Mouse (Mus musculus): ENCODE data around the gene Olfr2. TPM values are rescaled to one million over a fixed set of nuclear protein-coding genes. Genes with fewer than 3 reads are reported as not detected.
"Not testable (repeated sequence)": the region's sequence is repeated elsewhere in the genome, so short reads cannot be mapped to it uniquely, and the experiment has no call there.

The Olfr2 gene
- polyA plus RNA-seq, 1 experiment from 2014 or later: not detected

DNA sequence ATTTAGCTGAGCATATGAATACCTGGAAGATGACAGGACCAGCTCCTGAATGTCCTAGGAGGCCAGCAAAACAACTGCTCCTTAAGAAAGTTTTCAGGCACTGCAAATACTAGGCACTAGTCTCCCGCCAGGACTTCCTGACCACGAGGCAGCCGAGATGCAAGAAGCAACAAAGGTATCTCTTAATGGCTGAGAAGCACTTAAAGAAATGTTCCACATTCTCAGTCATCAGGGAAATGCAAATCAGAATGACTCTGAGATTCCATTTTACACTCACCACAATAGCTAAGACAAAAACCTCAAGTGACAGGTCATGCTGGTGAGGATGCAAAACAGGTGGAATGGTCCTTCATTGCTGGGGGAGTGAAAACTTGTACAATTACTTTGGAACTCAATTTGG, 20.6 kb downstream of the Olfr2 start:
- Histone ChIP-seq H3K9ac (ENCODE audit: low read length) (no peak overlapping the region), H3K9me3 (ENCODE audit: control insufficient read depth, low read length) (no peaks in the 10 kb centered on the region), H3K27ac (ENCODE audit: low read depth, low read length) (no peak overlapping the region), H3K4me1 (ENCODE audit: control insufficient read depth, insufficient read depth, low read length) (no peaks in the 10 kb centered on the region), H3K4me2 (no peak overlapping the region), H3K36me3 (ENCODE audit: control insufficient read depth, insufficient read depth, low read length) (no peaks in the 10 kb centered on the region), H3K27me3 (ENCODE audit: control insufficient read depth, insufficient read depth, low read length) (no peaks in the 10 kb centered on the region), H3K4me3 (ENCODE audit: low read depth, low read length) (no peak overlapping the region)
- DNase-seq (ENCODE audit: low spot score, missing footprints): no peak
- no peak for ATAC-seq (ENCODE audit: low FRiP score)
- 83% methylated on average over 3 of the region's 3 CpGs for WGBS

DNA sequence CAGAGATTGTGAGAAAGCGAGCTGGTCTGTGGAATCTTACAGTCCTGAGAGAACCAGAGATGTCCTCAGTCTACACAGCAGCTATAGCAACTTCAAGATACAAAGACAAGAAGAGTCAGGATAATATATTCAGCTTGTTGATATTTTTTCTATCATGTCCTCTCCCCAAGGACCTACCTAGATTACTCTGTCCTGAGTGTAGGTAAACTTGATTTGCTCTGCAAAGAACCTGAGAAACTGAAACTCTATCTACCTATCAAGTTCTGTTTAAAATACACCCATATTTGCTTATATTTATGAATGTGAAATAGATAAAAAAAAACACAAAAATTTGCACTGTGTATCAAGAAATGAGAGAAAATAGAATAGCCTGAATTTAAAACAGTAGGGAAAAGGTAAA, 30.5 kb downstream of the Olfr2 start, which contains the start of gene Olfr711:
Gene Olfr711, minus strand, starts transcription at position 101 of the 400 bp plus-strand sequence.
- no peak within 1 kb of the TSS for H3K9ac ChIP-seq (ENCODE audit: low read length)
- H3K9me3 ChIP-seq (ENCODE audit: control insufficient read depth, low read length): no peaks in the 10 kb centered on the region
- H3K27me3 ChIP-seq (ENCODE audit: control insufficient read depth, insufficient read depth, low read length): no peaks in the 10 kb centered on the region
- H3K27ac ChIP-seq (ENCODE audit: low read depth, low read length): no peak within 1 kb of the TSS
- no peak within 1 kb of the TSS for H3K4me3 ChIP-seq (ENCODE audit: low read depth, low read length)
- H3K4me1 ChIP-seq (ENCODE audit: control insufficient read depth, insufficient read depth, low read length): no peaks in the 10 kb centered on the region
- 60% methylated on average over 1 of the region's 1 CpGs for WGBS
- no peak within 1 kb of the TSS for H3K4me2 ChIP-seq
- ATAC-seq (ENCODE audit: low FRiP score) (no peak), DNase-seq (ENCODE audit: low spot score, missing footprints) (no peak)
- no peaks in the 10 kb centered on the region for H3K36me3 ChIP-seq (ENCODE audit: control insufficient read depth, insufficient read depth, low read length)

DNA sequence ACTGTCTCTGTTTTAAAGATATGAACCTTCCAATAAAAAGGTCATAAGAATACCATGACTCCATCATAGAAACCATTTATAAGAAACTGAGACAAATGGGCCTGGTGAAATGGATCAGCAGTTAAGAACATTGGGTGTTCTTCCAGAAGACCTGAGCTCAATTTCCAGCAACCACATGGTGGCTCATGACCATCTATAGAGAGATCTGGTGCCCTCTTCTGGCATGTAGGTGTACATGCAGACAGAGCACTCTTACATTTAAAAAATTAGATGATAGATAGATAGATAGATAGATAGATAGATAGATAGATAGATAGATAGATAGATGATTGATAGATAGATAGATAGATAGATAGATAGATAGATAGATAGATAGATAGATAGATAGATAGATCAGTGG, 38.4 kb downstream of the Olfr2 start:
- DNase-seq (ENCODE audit: low spot score, missing footprints); H3K36me3 ChIP-seq (ENCODE audit: control insufficient read depth, insufficient read depth, low read length); H3K9ac ChIP-seq (ENCODE audit: low read length); H3K27ac ChIP-seq (ENCODE audit: low read depth, low read length); H3K9me3 ChIP-seq (ENCODE audit: control insufficient read depth, low read length); ATAC-seq (ENCODE audit: low FRiP score); H3K4me1 ChIP-seq (ENCODE audit: control insufficient read depth, insufficient read depth, low read length); H3K4me2 ChIP-seq; H3K27me3 ChIP-seq (ENCODE audit: control insufficient read depth, insufficient read depth, low read length); H3K4me3 ChIP-seq (ENCODE audit: low read depth, low read length): not testable (repeated sequence)

DNA sequence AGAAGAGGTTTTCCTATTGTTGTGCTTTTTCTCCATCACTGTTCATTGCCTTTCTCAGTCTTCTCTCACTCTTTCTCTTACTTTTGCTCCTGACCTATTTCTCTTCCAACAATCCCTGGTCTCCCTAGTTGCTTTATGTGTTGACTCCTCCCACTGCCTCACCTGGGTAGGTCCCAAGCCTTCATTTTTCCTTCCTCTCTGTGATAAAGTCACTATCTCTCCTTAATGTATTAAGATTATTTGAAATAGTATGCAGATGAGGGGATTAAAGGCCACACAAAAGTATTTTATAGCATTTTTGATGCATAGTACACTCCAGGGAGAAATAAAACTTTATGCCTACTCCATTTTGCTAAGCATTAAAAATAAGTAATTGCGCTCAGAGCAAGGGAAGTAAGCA, 42.0 kb downstream of the Olfr2 start, which contains the start of gene Olfr6:
Gene Olfr6, minus strand, starts transcription at position 101 of the 400 bp plus-strand sequence.
- Histone ChIP-seq H3K4me3 (ENCODE audit: low read depth, low read length) (no peak within 1 kb of the TSS), H3K4me2 (no peak within 1 kb of the TSS), H3K9ac (ENCODE audit: low read length) (no peak within 1 kb of the TSS), H3K27me3 (ENCODE audit: control insufficient read depth, insufficient read depth, low read length) (no peaks in the 10 kb centered on the region), H3K4me1 (ENCODE audit: control insufficient read depth, insufficient read depth, low read length) (no peaks in the 10 kb centered on the region), H3K36me3 (ENCODE audit: control insufficient read depth, insufficient read depth, low read length) (no peaks in the 10 kb centered on the region), H3K9me3 (ENCODE audit: control insufficient read depth, low read length) (no peaks in the 10 kb centered on the region), H3K27ac (ENCODE audit: low read depth, low read length) (no peak within 1 kb of the TSS)
- 89% methylated on average over 1 of the region's 1 CpGs for WGBS
- ATAC-seq (ENCODE audit: low FRiP score) (no peak), DNase-seq (ENCODE audit: low spot score, missing footprints) (no peak)

DNA sequence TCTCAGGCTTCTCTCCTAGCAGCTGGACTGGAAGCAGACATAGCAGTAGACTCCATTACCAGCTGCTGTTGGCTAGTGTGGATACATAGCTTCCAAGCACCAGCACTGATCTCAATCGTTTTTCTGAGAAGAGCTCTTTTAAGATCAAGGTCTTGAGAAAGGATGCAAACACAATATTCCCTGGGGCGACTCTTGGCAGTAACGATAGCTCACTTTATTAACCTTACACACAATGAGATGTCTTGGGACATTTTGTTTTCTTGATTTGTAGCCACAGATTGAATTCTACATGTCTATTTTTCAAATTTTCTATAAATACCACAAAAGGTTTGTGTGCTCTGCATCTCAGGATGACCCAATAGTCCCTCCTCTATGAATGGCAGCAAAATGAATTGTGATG, 57.7 kb downstream of the Olfr2 start, which contains the start of gene Olfr710:
Gene Olfr710, minus strand, starts transcription at position 101 of the 400 bp plus-strand sequence.
- no peak for DNase-seq (ENCODE audit: low spot score, missing footprints)
- Histone ChIP-seq H3K4me1 (ENCODE audit: control insufficient read depth, insufficient read depth, low read length) (no peaks in the 10 kb centered on the region), H3K27me3 (ENCODE audit: control insufficient read depth, insufficient read depth, low read length) (no peaks in the 10 kb centered on the region), H3K9ac (ENCODE audit: low read length) (no peak within 1 kb of the TSS), H3K4me2 (no peak within 1 kb of the TSS), H3K9me3 (ENCODE audit: control insufficient read depth, low read length) (no peaks in the 10 kb centered on the region), H3K27ac (ENCODE audit: low read depth, low read length) (no peak within 1 kb of the TSS), H3K36me3 (ENCODE audit: control insufficient read depth, insufficient read depth, low read length) (no peaks in the 10 kb centered on the region), H3K4me3 (ENCODE audit: low read depth, low read length) (no peak within 1 kb of the TSS)
- WGBS: 71% methylated on average over 3 of the region's 3 CpGs
- ATAC-seq (ENCODE audit: low FRiP score): no peak

Other genes starting within 250 kb of the Olfr2 start
- not detected in 2 replicates for gene Olfr699, start 212.9 kb downstream of the Olfr2 start, polyA plus RNA-seq (2014; fragmentation: Nextera tagmentation; extraction: Ambion mirVana)
- not detected in 2 replicates for gene Olfr700, start 197.2 kb downstream of the Olfr2 start, polyA plus RNA-seq (2014; fragmentation: Nextera tagmentation; extraction: Ambion mirVana)
- not detected in 2 replicates for gene Olfr701, start 191.9 kb downstream of the Olfr2 start, polyA plus RNA-seq (2014; fragmentation: Nextera tagmentation; extraction: Ambion mirVana)
- not detected in 2 replicates for gene Olfr702, start 172.2 kb downstream of the Olfr2 start, polyA plus RNA-seq (2014; fragmentation: Nextera tagmentation; extraction: Ambion mirVana)
- gene Olfr703, start 162.7 kb downstream of the Olfr2 start, polyA plus RNA-seq (2014; fragmentation: Nextera tagmentation; extraction: Ambion mirVana): not detected in 2 replicates
- not detected in 2 replicates for gene Olfr704, start 142.9 kb downstream of the Olfr2 start, polyA plus RNA-seq (2014; fragmentation: Nextera tagmentation; extraction: Ambion mirVana)
- gene Olfr705, start 129.2 kb downstream of the Olfr2 start, polyA plus RNA-seq (2014; fragmentation: Nextera tagmentation; extraction: Ambion mirVana): not detected in 2 replicates
- not detected in 2 replicates for gene Olfr706, start 117.9 kb downstream of the Olfr2 start, polyA plus RNA-seq (2014; fragmentation: Nextera tagmentation; extraction: Ambion mirVana)
- not detected in 2 replicates for gene Olfr707, start 104.8 kb downstream of the Olfr2 start, polyA plus RNA-seq (2014; fragmentation: Nextera tagmentation; extraction: Ambion mirVana)
- not detected in 2 replicates for gene Olfr1532-ps1, start 98.1 kb downstream of the Olfr2 start, polyA plus RNA-seq (2014; fragmentation: Nextera tagmentation; extraction: Ambion mirVana)
- not detected in 2 replicates for gene Olfr709-ps1, start 73.9 kb downstream of the Olfr2 start, polyA plus RNA-seq (2014; fragmentation: Nextera tagmentation; extraction: Ambion mirVana)
- not detected in 2 replicates for gene Olfr710, start 57.8 kb downstream of the Olfr2 start, polyA plus RNA-seq (2014; fragmentation: Nextera tagmentation; extraction: Ambion mirVana)
- gene Olfr6, start 42.1 kb downstream of the Olfr2 start, polyA plus RNA-seq (2014; fragmentation: Nextera tagmentation; extraction: Ambion mirVana): not detected in 2 replicates
- not detected in 2 replicates for gene Olfr711, start 30.6 kb downstream of the Olfr2 start, polyA plus RNA-seq (2014; fragmentation: Nextera tagmentation; extraction: Ambion mirVana)
- gene Olfr713, start 25.1 kb upstream of the Olfr2 start, polyA plus RNA-seq (2014; fragmentation: Nextera tagmentation; extraction: Ambion mirVana): not detected in 2 replicates
- not detected in 2 replicates for gene Olfr714, start 64.9 kb upstream of the Olfr2 start, polyA plus RNA-seq (2014; fragmentation: Nextera tagmentation; extraction: Ambion mirVana)
- not detected in 2 replicates for gene Olfr17, start 87.1 kb upstream of the Olfr2 start, polyA plus RNA-seq (2014; fragmentation: Nextera tagmentation; extraction: Ambion mirVana)
- gene Olfr715b, start 104.3 kb upstream of the Olfr2 start, polyA plus RNA-seq (2014; fragmentation: Nextera tagmentation; extraction: Ambion mirVana): not detected in 2 replicates
- gene Olfr715, start 125.0 kb upstream of the Olfr2 start, polyA plus RNA-seq (2014; fragmentation: Nextera tagmentation; extraction: Ambion mirVana): not detected in 2 replicates
- not detected in 2 replicates for gene Olfr716, start 132.3 kb upstream of the Olfr2 start, polyA plus RNA-seq (2014; fragmentation: Nextera tagmentation; extraction: Ambion mirVana)
- gene Nlrp14, start 160.9 kb upstream of the Olfr2 start, polyA plus RNA-seq (2014; fragmentation: Nextera tagmentation; extraction: Ambion mirVana): not detected in 2 replicates
- 0.15 TPM in 1 of 2 replicates, not detected in the other for gene Rbmxl2, start 203.4 kb upstream of the Olfr2 start, polyA plus RNA-seq (2014; fragmentation: Nextera tagmentation; extraction: Ambion mirVana)